Mouse (Mus musculus) stomach, postnatal 0 days (tissue): ENCODE data around the gene Trh. TPM values are rescaled to one million over a fixed set of nuclear protein-coding genes. Genes with fewer than 3 reads are reported as not detected.

Source experiments
- ATAC-seq: fragments of 200-750 bp; cut with Nextera tagmentation; 2 replicates; pipeline ENCODE4 v1.8.0; 2017; ENCODE audit not compliant: low FRiP score, low TSS enrichment
- DNase-seq: peaks from one replicate; pipeline ENCODE4 v3.0.0-alpha.2; 2016; ENCODE audit warnings: low spot score
- H3K27ac ChIP-seq: fragments of 300-500 bp; sonication (generic); replicated peaks from 2 replicates; pipeline ENCODE4 v1.5.1; 2014; ENCODE audit warnings: mild to moderate bottlenecking, control low read depth
- H3K27me3 ChIP-seq: fragments of 300-500 bp; sonication (generic); 2 replicates; pipeline ENCODE4 v1.6.1; 2014; ENCODE audit warnings: low read length; ENCODE audit not compliant: control insufficient read depth, insufficient read depth
- H3K36me3 ChIP-seq: fragments of 300-500 bp; sonication (generic); 2 replicates; pipeline ENCODE4 v1.6.1; 2014; ENCODE audit warnings: low read length, mixed read lengths; ENCODE audit not compliant: control insufficient read depth, insufficient read depth
- H3K4me1 ChIP-seq: fragments of 300-500 bp; sonication (generic); replicated peaks from 2 replicates; pipeline ENCODE4 v1.6.1; 2014; ENCODE audit warnings: antibody characterized with exemption; ENCODE audit not compliant: control insufficient read depth, insufficient read depth
- H3K4me2 ChIP-seq: fragments of 300-500 bp; sonication (generic); replicated peaks from 2 replicates; pipeline ENCODE4 v1.6.1; 2014; ENCODE audit warnings: low read depth, mild to moderate bottlenecking, control low read depth, moderate library complexity
- H3K4me3 ChIP-seq: fragments of 300-500 bp; sonication (generic); 2 replicates; pipeline ENCODE4 v1.5.1; 2014; ENCODE audit warnings: low read depth, low read length, control low read depth
- H3K9ac ChIP-seq: fragments of 300-500 bp; sonication (generic); 2 replicates; pipeline ENCODE4 v1.6.1; 2014; ENCODE audit warnings: mild to moderate bottlenecking, low read length, control low read depth, mixed read lengths
- H3K9me3 ChIP-seq: fragments of 300-500 bp; sonication (generic); 2 replicates; pipeline ENCODE4 v1.6.1; 2016; ENCODE audit warnings: low read length; ENCODE audit not compliant: control insufficient read depth
- CTCF ChIP-seq: IDR thresholded peaks from 2 replicates; pipeline ENCODE4 v1.5.1; 2016; ENCODE audit warnings: antibody characterized with exemption, low read depth, mild to moderate bottlenecking, moderate library complexity
- EP300 ChIP-seq: optimal IDR thresholded peaks from 2 replicates; pipeline ENCODE3; 2016; ENCODE audit warnings: antibody characterized with exemption
- WGBS: fragments of 180-500 bp; shearing (Covaris S2); extraction: QIAGEN DNeasy Blood & Tissue Kit; methylation state at CpG from one replicate; pipeline ENCODE4 v1.1.7; 2014; 5-methylcytosine and 5-hydroxymethylcytosine counted together
- polyA plus RNA-seq: library from polyadenylated mRNA; unstranded; fragments of >200 nt; fragmentation: Nextera tagmentation; extraction: Ambion mirVana; gene quantifications from 2 replicates; pipeline ENCODE4 v1.2.1, GENCODE M21; 2015

Trh gene
- polyA plus RNA-seq, 1 experiment from 2014 or later, result 1.1 TPM

- no peak overlapping the region for H3K4me2 ChIP-seq
- no peak overlapping the region for H3K27ac ChIP-seq
- ATAC-seq, result no peak
- TF ChIP-seq EP300 (no peak), CTCF (no peak)
- no peaks in the 10 kb centered on the region for H3K4me1 ChIP-seq
- no peak overlapping the region for H3K9ac ChIP-seq
- H3K9me3 ChIP-seq, result no peaks in the 10 kb centered on the region
- WGBS, result 48% methylated on average over 1 of the region's 1 CpGs
- no peak for DNase-seq
- no peaks in the 10 kb centered on the region for H3K27me3 ChIP-seq
- no peaks in the 10 kb centered on the region for H3K36me3 ChIP-seq
- H3K4me3 ChIP-seq, result no peak overlapping the region
These were observed 13.1 kb downstream of the Trh start for GRCm38 (mm10) chr6:92231356-92231755.

GRCm38 (mm10) chr6:92229586-92229985 is 14.9 kb downstream of the Trh start:
- no peak for TF ChIP-seq EP300
- TF ChIP-seq CTCF, result no peak

DNA sequence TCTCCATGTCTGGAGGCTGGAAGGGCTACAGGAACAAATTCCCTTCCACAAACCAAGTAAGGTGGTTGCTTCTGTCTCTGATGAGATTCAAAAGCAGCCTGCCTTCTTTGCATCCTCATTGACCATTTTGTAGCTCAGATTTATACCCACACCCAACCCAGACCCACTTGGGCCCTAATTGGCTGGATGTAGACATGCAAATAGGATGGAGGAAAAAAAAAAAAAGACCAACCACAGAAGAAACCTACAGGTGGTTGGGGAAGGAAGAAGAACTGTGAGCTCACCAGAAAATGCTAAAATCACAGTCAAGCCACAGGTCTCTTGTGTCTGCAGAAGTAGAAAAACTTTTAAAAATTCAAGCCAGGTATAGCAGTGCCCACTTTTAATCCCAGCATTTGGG is 15.3 kb downstream of the Trh start:
- H3K4me2 ChIP-seq, result no peak overlapping the region
- TF ChIP-seq CTCF (no peak), EP300 (no peak)
- H3K4me1 ChIP-seq, result no peaks in the 10 kb centered on the region
- H3K4me3 ChIP-seq, result no peak overlapping the region
- H3K9me3 ChIP-seq, result no peaks in the 10 kb centered on the region
- no peak for ATAC-seq
- H3K27me3 ChIP-seq, result no peaks in the 10 kb centered on the region
- DNase-seq, result no peak
- no peaks in the 10 kb centered on the region for H3K36me3 ChIP-seq
- H3K9ac ChIP-seq, result no peak overlapping the region
- H3K27ac ChIP-seq, result no peak overlapping the region

More at GRCm38 (mm10) chr6:92229586-92229985, 14.9 kb downstream of the Trh start:
- Histone ChIP-seq H3K4me2 (no peak overlapping the region), H3K27me3 (no peaks in the 10 kb centered on the region), H3K4me1 (no peaks in the 10 kb centered on the region), H3K36me3 (no peaks in the 10 kb centered on the region), H3K9me3 (no peaks in the 10 kb centered on the region), H3K4me3 (no peak overlapping the region), H3K9ac (no peak overlapping the region), H3K27ac (no peak overlapping the region)
- WGBS, result 79% methylated on average over 2 of the region's 2 CpGs
- no peak for ATAC-seq
- DNase-seq, result no peak

DNA sequence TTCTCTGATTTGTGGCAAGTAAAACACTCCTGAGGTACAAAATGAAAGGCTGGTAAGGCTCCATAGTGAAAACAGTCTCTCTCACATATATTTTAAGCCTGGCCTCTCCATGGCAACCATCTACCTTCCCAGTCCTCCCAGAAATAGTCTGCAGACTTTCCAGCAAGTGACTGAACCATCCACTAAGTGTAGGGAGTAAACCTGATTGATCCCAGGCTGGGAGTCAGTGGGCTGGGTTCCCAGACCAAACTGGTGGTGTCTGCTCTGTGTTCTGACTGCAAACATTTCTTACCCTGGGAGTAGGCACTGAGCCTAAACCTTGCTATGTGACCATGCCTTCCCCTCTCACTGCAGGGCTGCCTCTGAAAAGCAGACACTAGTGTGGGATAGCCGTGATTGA is 19.5 kb downstream of the Trh start:
- no peak overlapping the region for H3K27ac ChIP-seq
- no peak for ATAC-seq

DNA sequence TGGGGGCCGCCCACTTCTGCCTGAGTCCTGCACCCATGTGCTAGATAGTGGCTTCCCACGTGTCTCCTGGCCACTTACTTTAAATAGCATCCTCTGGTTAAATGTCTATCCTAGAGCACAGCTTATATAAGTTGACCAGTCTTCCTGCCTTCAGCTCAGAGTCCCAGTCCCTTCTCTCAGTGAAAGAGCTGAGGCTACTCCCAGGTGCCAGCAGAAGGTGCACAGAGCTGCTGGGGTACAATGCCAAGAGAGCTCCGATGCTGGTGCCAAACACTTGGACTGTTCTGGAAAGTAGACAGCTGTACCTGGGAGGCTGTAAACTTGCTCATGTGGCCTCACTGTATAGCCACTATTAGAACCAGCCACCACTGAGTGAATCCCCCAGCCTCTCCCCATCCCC is 22.4 kb downstream of the Trh start:
- H3K9me3 ChIP-seq, result no peaks in the 10 kb centered on the region
- 84% methylated on average over 3 of the region's 3 CpGs for WGBS
- no peak for DNase-seq
- no peak overlapping the region for H3K9ac ChIP-seq
- no peaks in the 10 kb centered on the region for H3K4me1 ChIP-seq
- no peak overlapping the region for H3K27ac ChIP-seq
- ATAC-seq, result no peak
- no peak overlapping the region for H3K4me3 ChIP-seq
- no peak for TF ChIP-seq CTCF
- no peak for TF ChIP-seq EP300
- H3K36me3 ChIP-seq, result no peaks in the 10 kb centered on the region
- H3K27me3 ChIP-seq, result no peaks in the 10 kb centered on the region
- H3K4me2 ChIP-seq, result no peak overlapping the region

More for the DNA sequence above, 19.5 kb downstream of the Trh start:
- Histone ChIP-seq H3K9me3 (no peaks in the 10 kb centered on the region), H3K4me2 (no peak overlapping the region), H3K4me3 (no peak overlapping the region), H3K27me3 (no peaks in the 10 kb centered on the region), H3K4me1 (no peaks in the 10 kb centered on the region), H3K9ac (no peak overlapping the region), H3K36me3 (no peaks in the 10 kb centered on the region)
- TF ChIP-seq EP300, result no peak
- TF ChIP-seq CTCF, result no peak
- no peak for DNase-seq
- 88% methylated on average over 1 of the region's 1 CpGs for WGBS

DNA sequence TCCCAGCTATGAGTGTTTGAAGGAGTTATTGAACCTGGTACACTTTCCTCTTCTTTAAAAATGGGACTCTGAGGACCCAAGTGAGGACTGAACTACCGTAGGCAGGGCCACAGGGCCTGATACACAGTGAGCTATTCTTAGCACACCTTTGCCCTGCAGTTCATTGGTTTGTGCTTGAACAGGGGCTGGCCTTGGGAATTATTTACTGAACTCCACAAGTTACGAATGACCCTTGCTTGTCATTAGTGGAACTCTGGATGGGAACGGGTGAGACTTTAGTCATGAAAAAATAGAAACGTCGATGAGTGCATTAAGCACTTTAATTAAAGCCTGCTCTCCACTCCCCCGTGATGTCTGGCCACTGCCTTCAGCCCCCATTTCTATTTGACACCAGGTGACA is 22.8 kb downstream of the Trh start:
- ATAC-seq, result no peak
- H3K9ac ChIP-seq, result no peak overlapping the region
- no peak overlapping the region for H3K27ac ChIP-seq
- whole genome bisulfite sequencing, result 67% methylated on average over 6 of the region's 6 CpGs
- no peaks in the 10 kb centered on the region for H3K9me3 ChIP-seq
- H3K27me3 ChIP-seq, result no peaks in the 10 kb centered on the region
- DNase-seq, result no peak
- H3K36me3 ChIP-seq, result no peaks in the 10 kb centered on the region
- no peak overlapping the region for H3K4me2 ChIP-seq
- TF ChIP-seq EP300, result no peak
- no peak for TF ChIP-seq CTCF
- H3K4me3 ChIP-seq, result no peak overlapping the region
- no peaks in the 10 kb centered on the region for H3K4me1 ChIP-seq
